Mouse (Mus musculus) gastrocnemius, adult 2 months (tissue): ENCODE data around the gene Pecr. TPM values are rescaled to one million over a fixed set of nuclear protein-coding genes. Genes with fewer than 3 reads are reported as not detected.

Experiments used
- DNase-seq: peaks from one replicate; pipeline ENCODE4 v3.0.0; 2022
- H3K27ac ChIP-seq: fragments of 200-600 bp; 2 replicates; pipeline ENCODE4 v1.8.1; 2022; ENCODE audit warnings: mild to moderate bottlenecking
- H3K4me3 ChIP-seq: fragments of 200-600 bp; 2 replicates; pipeline ENCODE4 v1.8.1; 2022; ENCODE audit warnings: mild to moderate bottlenecking, moderate library complexity
- CTCF ChIP-seq: fragments of 200-600 bp; IDR thresholded peaks from 2 replicates; pipeline ENCODE4 v1.8.1; 2022; ENCODE audit warnings: antibody characterized with exemption, mild to moderate bottlenecking, moderate library complexity
- intact Hi-C: fragments of 180-260 bp; cut with DNase I; formaldehyde crosslinking; loops from one replicate; pipeline ENCODE4 v1.15.1; 2025
- total RNA-seq, 2 experiments: library from RNA; stranded (reverse); gene quantifications; 2 replicates each; pipeline ENCODE4 v1.2.3; 2021

Gene Pecr
- total RNA-seq, 2 experiments from 2014 or later = 15.7 to 16.4 TPM

DNA sequence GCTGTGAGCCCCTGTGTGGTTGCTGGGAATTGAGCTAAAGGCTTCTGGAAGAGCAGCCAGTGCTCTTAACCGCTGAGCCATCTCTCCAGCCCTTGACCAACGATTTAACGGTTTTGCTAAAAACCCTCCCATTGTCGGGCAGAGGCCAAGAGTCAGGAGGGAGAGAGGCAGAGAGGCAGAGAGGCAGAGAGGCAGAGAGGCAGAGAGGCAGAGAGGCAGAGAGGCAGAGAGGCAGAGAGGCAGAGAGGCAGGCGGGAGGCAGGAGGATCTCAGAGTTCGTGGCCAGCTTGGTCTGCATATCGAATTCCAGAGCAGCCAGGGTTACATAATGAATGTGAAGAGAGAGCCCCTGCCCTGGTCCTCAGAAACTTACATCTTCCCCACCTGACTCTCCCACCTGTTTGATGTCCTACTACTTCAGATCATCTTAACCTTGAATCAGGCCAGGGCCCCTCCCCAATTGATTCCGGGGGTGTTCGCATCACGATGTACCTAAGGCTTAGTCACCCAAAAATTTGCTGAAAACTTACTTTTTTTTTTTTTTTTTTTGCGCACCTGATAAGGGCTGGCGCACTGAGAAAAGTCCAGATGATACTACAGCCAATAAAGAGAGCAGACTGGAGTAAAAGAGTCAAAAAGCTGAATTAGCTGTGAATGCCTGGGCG lies 58.9 kb downstream of the Pecr start:
- DNase-seq = peak; percentile 16
- Histone ChIP-seq H3K27ac (peak overlapping the region; percentile 84), H3K4me3 (peak overlapping the region; percentile 78)
- TF ChIP-seq CTCF = no peak
- intact Hi-C loops = no loop called here

DNA sequence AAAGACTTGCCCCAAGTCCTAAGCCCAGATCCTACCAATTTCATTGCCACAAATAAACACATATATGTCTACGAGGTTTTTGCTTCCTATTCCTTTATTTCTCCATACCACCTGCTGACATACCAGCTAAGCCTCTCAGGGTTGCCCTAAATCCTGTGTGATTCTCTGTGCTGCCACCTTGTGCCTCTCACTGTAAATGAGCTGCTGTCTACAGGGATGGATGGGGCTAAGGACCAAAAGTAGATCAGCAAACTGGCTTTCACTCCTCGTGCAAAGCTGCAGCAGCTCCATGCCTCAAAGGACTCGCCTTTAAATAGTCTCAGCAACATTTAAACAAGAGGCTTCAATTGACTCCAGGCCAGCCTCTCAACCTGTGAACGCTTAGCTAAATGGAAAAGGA lies 64.1 kb downstream of the Pecr start:
- H3K27ac ChIP-seq = no peak overlapping the region
- H3K4me3 ChIP-seq = no peak overlapping the region
- TF ChIP-seq CTCF = peak; percentile 53
- DNase-seq = peak; percentile 36
- intact Hi-C loops = no loop called here

GRCm38 (mm10) chr1:72219116-72219515 lies 65.0 kb downstream of the Pecr start:
- TF ChIP-seq CTCF = no peak
- intact Hi-C loops = loop anchor here (5.0 kb wide), 1 partner anchor 47 kb away; no protein-coding TSS in a partner anchor
- no peak overlapping the region for H3K4me3 ChIP-seq
- DNase-seq = peak; percentile 3
- H3K27ac ChIP-seq = no peak overlapping the region

GRCm38 (mm10) chr1:72218626-72219025 lies 65.5 kb downstream of the Pecr start:
- intact Hi-C loops = loop anchor here (5.0 kb wide), 1 partner anchor 46 kb away; no protein-coding TSS in a partner anchor
- H3K4me3 ChIP-seq = no peak overlapping the region
- no peak for TF ChIP-seq CTCF
- no peak overlapping the region for H3K27ac ChIP-seq
- no peak for DNase-seq

- intact Hi-C loops = loop anchor here (5.0 kb wide), 1 partner anchor 44 kb away; no protein-coding TSS in a partner anchor
- TF ChIP-seq CTCF = no peak
- Histone ChIP-seq H3K4me3 (no peak overlapping the region), H3K27ac (no peak overlapping the region)
- DNase-seq = peak; percentile 4
Measured at GRCm38 (mm10) chr1:72216761-72217160, 67.4 kb downstream of the Pecr start.

DNA sequence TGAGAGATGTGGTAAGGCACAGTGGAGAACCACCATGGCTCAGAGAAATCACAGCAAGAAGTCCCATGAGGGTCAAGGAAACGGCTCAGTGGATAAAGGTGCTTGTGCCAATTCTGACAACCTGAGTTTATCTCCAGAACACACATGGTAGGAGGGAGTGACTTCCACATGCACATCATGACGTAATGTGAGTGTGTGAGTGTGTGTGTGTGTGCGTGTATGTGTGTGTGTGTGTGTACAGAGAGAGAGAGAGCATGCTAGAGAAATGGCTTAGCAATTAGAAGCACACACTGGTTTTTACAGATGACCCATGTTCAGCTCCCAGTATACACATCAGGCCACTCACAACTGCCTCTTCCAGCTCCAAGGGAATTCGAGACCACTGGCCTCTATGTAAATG lies 68.9 kb downstream of the Pecr start:
- intact Hi-C loops = loop anchor here (5.0 kb wide), 1 partner anchor 43 kb away; no protein-coding TSS in a partner anchor
- DNase-seq = peak; percentile 10
- Histone ChIP-seq H3K27ac (peak overlapping the region; percentile 94), H3K4me3 (no peak overlapping the region)
- TF ChIP-seq CTCF = no peak

- no peak overlapping the region for H3K4me3 ChIP-seq
- DNase-seq = peak; percentile 89
- peak overlapping the region; percentile 94 for H3K27ac ChIP-seq
- intact Hi-C loops = no loop called here
- no peak for TF ChIP-seq CTCF
Measured at GRCm38 (mm10) chr1:72214470-72214961, 69.6 kb downstream of the Pecr start.

- intact Hi-C loops = no loop called here
- TF ChIP-seq CTCF = no peak
- peak overlapping the region; percentile 94 for H3K27ac ChIP-seq
- peak; percentile 12 for DNase-seq
- H3K4me3 ChIP-seq = no peak overlapping the region
Measured at GRCm38 (mm10) chr1:72213954-72214353, 70.2 kb downstream of the Pecr start.

GRCm38 (mm10) chr1:72211701-72212699 lies 72.1 kb downstream of the Pecr start, which contains the start of gene Mreg:
Gene Mreg (minus strand): TSS chr1:72212307.
- intact Hi-C loops = no loop called here
- DNase-seq = peak; percentile 87
- TF ChIP-seq CTCF = peak; percentile 46; the same call in 1 of the 2 replicates

DNA sequence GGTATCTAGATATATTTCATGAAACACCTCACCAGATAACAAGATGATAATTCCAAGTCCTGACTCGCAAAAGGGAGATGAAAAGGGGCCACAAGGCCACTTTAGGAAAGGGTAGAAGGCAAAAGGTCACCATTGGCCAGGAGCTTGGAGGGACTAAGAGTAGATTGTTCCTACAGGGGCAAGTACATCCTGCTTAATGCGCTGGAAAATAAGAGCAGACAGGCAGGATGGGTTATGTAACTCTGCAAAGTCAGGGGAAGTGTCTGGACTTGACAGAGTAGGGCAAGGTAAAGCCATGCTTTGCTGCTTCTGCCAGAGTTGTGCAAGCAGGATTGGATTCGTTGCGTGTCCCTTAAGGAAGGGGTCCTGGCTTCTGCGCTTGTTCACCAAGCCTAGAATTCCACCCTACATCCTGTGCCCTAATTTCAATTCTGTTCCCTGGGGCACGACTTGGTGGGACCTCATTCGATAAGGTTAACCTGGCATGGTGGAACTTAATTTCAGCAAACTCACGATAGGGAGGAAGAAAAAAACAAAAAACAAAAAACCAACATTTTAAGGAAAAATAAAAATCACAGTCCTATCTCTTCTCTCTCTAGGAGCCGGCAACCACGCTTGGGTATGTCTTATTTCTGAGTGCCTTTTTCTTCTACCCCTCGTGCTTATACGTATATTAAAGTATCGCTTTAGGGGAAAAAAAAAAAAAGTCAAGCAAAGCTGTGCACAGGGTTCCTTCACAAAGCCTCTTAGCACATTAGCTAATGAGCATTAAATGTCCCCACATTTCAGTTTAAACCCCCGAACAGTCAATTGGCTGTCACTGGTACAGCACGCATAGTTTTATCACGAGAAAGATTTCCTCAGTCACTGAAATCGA lies 73.1 kb downstream of the Pecr start:
- TF ChIP-seq CTCF = no peak
- Histone ChIP-seq H3K27ac (peak overlapping the region; percentile 94), H3K4me3 (peak overlapping the region; percentile 79)
- intact Hi-C loops = no loop called here
- DNase-seq = peak; percentile 22

More at GRCm38 (mm10) chr1:72211701-72212699, 72.1 kb downstream of the Pecr start, which contains the start of gene Mreg:
- H3K27ac ChIP-seq = peak within 1 kb of the TSS; percentile 94
- peak within 1 kb of the TSS; percentile 79 for H3K4me3 ChIP-seq

Other genes with a start within 250 kb of the Pecr start
- 10 to 100 TPM; 37.7 to 60.5 TPM for gene Mreg, start 72.0 kb downstream of the Pecr start, total RNA-seq
- not detected for gene Tmem169, start 55 bp upstream of the Pecr start, total RNA-seq
- gene Xrcc5, start 23.1 kb upstream of the Pecr start, total RNA-seq = 10 to 100 TPM; 18.5 to 20.5 TPM